Mouse (Mus musculus): ENCODE data around the gene Pla2g4f.

Pla2g4f gene

DNA sequence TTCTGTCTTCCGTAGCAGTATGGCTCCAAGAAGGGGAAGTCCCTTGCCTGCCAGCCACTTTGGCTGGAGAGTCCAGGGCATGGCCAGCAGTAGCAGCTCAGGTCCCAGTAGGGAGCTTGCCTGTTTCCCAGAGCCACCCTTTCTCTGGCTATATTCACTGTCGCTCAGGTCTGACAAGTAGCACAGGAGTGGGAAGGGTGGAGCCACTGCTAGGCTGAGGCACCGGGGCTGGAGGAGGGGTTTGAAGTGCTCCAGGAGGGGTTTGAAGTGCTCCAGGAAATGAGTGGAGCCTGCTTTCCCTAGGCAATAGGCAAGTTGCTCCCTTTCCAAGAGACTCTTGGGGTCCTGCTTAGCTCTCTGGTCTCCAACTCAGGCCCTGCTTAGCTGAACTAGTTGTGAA, at the start of gene Pla2g4f:
Gene Pla2g4f (minus strand): TSS at position 190 of the 400 bp plus-strand sequence.
- peak in 1 of 2 experiments; percentile 10 for DNase-seq

DNA sequence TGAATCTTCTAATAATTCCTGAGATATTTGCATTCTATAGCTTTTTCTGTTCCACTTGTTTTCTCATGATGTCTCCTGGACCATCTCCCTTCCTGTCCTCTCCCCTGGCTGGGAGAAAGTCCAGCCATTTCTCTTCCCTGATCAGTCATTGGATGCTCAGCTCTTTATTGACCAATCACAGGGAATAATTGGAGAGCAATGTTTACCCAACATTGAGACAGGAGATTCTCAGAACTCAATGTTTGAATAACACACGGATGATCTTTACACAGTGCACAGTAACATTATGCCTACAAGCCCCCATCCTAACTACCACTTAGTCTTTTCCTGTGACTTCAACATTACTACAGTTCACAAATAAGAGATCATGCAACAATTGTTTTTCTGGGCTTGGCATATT, 46.5 kb upstream of the Pla2g4f start:
- no peak for DNase-seq

- DNase-seq, result peak; percentile 94 to 96
Observed at GRCm38 (mm10) chr2:120352682-120353646, 39.0 kb upstream of the Pla2g4f start, which contains the start of gene Vps39. Gene Vps39 (minus strand): TSS chr2:120353137.

DNA sequence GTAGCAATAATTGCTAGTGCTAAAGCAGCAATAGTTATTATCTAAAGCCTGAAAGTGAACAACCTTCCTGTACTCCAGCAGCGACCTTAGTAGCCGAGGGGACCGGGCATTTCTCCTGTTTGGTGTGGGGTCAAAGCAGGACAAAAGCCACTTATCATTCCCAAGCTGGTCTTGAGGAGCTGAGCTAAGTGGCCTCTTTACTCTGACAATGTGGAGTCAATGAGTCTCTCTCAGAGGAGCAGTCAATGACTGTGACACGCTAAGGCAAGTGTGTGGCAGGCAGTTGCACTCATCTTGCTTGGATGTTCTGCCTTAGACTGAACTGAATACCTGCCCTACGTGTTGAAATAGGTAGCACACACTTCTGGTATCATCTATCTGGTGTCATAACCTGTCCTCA, 37.4 kb upstream of the Pla2g4f start:
- DNase-seq, result no peak

DNA sequence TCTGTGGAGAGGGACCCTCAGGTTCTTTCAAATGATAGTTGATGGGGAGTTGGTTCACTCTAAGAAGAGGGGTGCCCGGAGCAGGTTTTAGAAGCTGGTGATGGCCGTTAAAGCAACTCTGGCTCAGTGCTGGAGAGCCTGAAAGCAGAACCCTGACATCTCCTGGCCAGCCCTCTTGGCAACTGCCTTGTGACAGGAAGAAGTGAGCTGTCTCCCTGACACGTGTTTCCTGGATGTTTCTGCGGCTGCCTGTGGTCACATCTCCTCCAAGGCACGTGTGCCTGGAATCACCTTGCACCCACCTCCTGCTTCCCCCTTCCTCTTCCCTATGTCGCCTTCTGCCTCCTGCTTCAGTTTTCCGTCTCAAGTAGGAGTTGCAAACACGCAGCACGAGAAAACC, 34.2 kb upstream of the Pla2g4f start:
- DNase-seq, result no peak

- DNase-seq, result peak; percentile 43 to 52
Observed at GRCm38 (mm10) chr2:120341741-120342140, 27.8 kb upstream of the Pla2g4f start.

- DNase-seq, result peak in 1 of 2 experiments; percentile 33
Observed at GRCm38 (mm10) chr2:120337886-120338285, 23.9 kb upstream of the Pla2g4f start.

- no peak for DNase-seq
Observed at GRCm38 (mm10) chr2:120331575-120331974, 17.6 kb upstream of the Pla2g4f start.

- no peak for DNase-seq
Observed at GRCm38 (mm10) chr2:120315077-120315476, 1.1 kb upstream of the Pla2g4f start.

- no peak for DNase-seq
Observed at GRCm38 (mm10) chr2:120314487-120314886, 522 bp upstream of the Pla2g4f start.

- no peak for DNase-seq
Observed at GRCm38 (mm10) chr2:120312276-120312825, 1.6 kb downstream of the Pla2g4f start.

GRCm38 (mm10) chr2:120304113-120304512, 9.9 kb downstream of the Pla2g4f start:
- DNase-seq, result no peak

- DNase-seq, result no peak
Observed at GRCm38 (mm10) chr2:120301076-120301475, 12.9 kb downstream of the Pla2g4f start.

DNA sequence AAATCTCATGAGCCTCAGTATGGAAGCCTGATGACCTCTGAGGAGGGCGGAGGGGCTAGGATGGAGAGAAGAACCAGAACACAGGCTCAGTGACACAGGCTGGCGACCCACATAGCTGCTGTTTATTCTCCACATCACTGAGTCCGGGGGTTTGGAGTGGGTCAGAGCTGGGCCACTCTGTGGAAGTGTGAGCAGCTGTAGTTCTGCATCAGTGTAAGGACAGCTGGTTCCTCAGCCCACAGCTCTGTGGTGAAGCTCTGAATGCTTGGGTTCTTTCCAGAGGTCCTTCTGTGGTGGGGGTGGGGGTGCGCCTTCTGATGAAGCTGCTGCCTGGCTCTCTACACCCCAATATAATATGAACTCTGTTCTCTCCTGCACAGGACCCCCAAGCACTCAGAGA, 14.1 kb downstream of the Pla2g4f start:
- no peak for DNase-seq

- no peak for DNase-seq
Observed at GRCm38 (mm10) chr2:120296160-120296559, 17.8 kb downstream of the Pla2g4f start.

- no peak for DNase-seq
Observed at GRCm38 (mm10) chr2:120291471-120292078, 22.4 kb downstream of the Pla2g4f start.

GRCm38 (mm10) chr2:120288995-120289394, 25.0 kb downstream of the Pla2g4f start, which contains the start of gene Pla2g4d:
Gene Pla2g4d (minus strand): TSS chr2:120289197.
- peak; percentile 28 to 40 for DNase-seq

DNA sequence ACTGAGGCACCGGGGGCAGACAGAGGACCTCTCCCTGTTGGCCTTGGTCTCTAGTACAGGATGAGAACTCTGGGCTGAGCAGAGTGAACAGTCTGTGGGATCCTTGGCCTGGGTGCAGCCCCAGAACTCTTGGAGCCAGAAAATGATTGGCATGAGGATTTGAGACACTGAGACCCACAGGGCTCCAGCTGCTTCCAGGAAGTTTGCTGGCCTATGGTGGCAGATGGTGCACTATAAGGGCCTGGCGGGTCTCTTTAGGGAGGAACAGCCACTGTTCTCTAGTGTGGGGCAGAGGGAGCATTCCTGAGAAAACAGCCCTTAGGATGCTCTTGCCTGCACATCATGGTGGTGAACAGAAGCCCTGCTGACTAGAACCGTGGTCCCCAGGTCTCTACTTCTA, 25.6 kb downstream of the Pla2g4f start:
- peak; percentile 46 to 66 for DNase-seq

GRCm38 (mm10) chr2:120285639-120286038, 28.3 kb downstream of the Pla2g4f start:
- DNase-seq, result peak; percentile 46 to 60

DNA sequence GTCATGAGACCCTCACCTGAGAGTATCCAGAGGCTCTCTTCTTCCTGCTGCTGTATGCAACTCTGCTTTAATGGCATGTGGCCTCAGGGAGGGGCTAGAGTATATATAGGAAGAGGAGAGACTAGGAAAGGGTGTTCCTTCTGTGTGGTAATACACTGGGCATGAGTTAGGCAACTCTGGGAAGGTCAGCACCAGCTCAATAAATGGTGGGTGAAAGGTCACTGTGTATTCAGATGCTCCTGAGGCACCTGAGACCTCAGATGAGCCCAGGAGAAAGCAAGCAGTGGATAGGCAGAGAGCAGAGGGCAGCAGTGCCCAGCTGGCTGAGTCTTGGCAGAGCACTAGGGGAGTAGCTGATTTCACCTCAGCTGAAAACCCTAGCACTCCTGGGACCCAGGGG, 29.3 kb downstream of the Pla2g4f start:
- no peak for DNase-seq

- DNase-seq, result no peak
Observed at GRCm38 (mm10) chr2:120284094-120284493, 29.9 kb downstream of the Pla2g4f start.

- no peak for DNase-seq
Observed at GRCm38 (mm10) chr2:120283550-120283949, 30.4 kb downstream of the Pla2g4f start.

DNA sequence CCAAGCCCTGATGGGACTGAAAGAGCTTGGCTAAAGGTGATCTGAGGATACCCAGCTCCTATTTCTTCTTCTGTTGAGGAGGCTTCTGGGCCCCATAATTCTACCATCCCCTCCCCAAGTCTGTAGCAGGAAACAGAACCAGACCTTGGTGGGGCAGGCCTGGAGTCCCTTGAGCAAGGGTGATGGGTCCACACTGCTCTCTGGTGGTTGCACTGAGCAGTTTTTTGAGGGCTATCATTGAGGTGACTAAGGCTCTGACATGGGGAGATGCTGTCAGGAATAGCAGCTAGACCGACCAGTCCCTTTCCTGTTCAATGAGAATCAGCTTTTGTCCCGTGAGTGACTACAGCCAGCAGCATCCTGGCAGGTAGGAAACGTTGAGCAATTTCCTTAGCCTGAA, 32.7 kb downstream of the Pla2g4f start:
- DNase-seq, result no peak

Data from cerebellum, postnatal 10 days (tissue).